Mouse (Mus musculus) bone marrow, adult 2 months (tissue): Measurements from ENCODE around the gene Olfr221. TPM values are rescaled to one million over a fixed set of nuclear protein-coding genes. Genes with fewer than 3 reads are reported as not detected.

Experiments used
- H3K27ac ChIP-seq: fragments of 200-500 bp; 2 replicates; pipeline ENCODE4 v1.5.1; 2012; ENCODE audit warnings: low read depth, mild to moderate bottlenecking, control low read depth, inconsistent platforms, low read length; ENCODE audit not compliant: control insufficient read depth, poor library complexity, insufficient read depth
- H3K4me1 ChIP-seq: fragments of 200-500 bp; 2 replicates; pipeline ENCODE4 v1.6.1; 2011; ENCODE audit warnings: low read length; ENCODE audit not compliant: control insufficient read depth, insufficient read depth
- H3K4me3 ChIP-seq: fragments of 200-500 bp; replicated peaks from 2 replicates; pipeline ENCODE3; 2011; ENCODE audit warnings: mild to moderate bottlenecking, low read depth, low read length, control low read depth; ENCODE audit not compliant: control insufficient read depth
- CTCF ChIP-seq: fragments of 200-500 bp; IDR thresholded peaks from 2 replicates; pipeline ENCODE4 v1.5.1; 2011; ENCODE audit warnings: low read length, control low read depth; ENCODE audit not compliant: control insufficient read depth, insufficient read depth
- POLR2A ChIP-seq: fragments of 200-500 bp; IDR thresholded peaks from 2 replicates; pipeline ENCODE4 v1.6.1; 2011; ENCODE audit warnings: low read depth, mild to moderate bottlenecking, control low read depth, low read length, borderline replicate concordance; ENCODE audit not compliant: control insufficient read depth
- WGBS: fragments of 180-500 bp; shearing (Covaris S2); methylation state at CpG from one replicate; pipeline ENCODE4 v1.1.7; 2018; 5-methylcytosine and 5-hydroxymethylcytosine counted together
- polyA plus RNA-seq: library from polyadenylated mRNA; stranded (reverse); fragments of >200 nt; gene quantifications from 2 replicates; pipeline ENCODE4 v1.2.4, GENCODE M21; 2011; ENCODE audit warnings: low replicate concordance; ENCODE audit not compliant: missing spikeins, insufficient read depth, insufficient read length

Olfr221 gene
- polyA plus RNA-seq, 1 experiment: not detected

DNA sequence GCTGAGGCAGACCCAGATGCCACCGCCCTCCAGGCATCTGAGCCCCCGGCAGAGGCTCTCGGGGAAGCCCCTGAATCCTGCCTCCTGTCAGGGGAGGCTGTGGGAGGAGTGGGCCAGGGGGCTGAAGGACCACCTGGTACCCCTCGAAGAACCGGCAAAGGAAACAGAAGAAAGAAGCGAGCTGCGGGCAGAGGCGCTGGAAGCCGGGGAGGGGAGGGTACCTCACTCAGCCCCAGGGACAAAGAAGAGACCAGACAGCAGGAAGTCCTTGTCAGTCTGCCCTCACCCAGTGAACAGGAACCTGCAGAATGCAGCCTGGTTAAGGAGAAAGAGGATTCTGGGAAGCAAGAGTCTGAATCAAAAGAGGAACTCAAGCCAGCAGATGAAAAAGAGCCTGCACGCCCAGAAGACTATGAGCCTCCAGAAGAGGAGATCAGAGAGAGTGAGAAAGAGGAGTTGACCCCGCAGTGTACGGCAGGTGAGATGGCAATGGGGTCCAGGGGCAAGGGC, 52.7 kb downstream of the Olfr221 start:
- 37% methylated on average over 12 of the region's 12 CpGs for WGBS
- Histone ChIP-seq H3K4me1 (no peaks in the 10 kb centered on the region; the same call in 1 of the 2 replicates), H3K4me3 (no peak overlapping the region), H3K27ac (no peak overlapping the region)
- no peak for TF ChIP-seq POLR2A
- no peak for TF ChIP-seq CTCF

DNA sequence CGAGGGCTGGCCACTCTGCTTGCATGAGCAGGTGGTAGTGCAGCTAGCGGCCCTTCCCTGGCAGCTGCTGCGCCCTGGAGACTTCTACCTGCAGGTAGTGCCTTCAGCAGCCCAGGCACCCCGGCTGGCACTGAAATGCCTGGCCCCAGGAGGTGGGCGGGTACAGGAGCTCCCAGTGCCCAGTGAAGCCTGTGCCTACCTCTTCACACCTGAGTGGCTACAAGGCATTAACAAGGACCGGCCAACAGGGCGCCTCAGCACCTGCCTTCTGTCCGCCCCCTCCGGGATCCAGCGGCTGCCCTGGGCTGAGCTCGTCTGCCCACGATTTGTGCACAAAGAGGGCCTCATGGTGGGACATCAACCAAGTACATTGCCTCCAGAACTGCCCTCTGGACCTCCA, 53.5 kb downstream of the Olfr221 start:
- no peak overlapping the region for H3K27ac ChIP-seq
- H3K4me3 ChIP-seq: no peak overlapping the region
- 88% methylated on average over 12 of the region's 12 CpGs for WGBS
- TF ChIP-seq POLR2A (no peak), CTCF (no peak)
- H3K4me1 ChIP-seq: no peaks in the 10 kb centered on the region; the same call in 1 of the 2 replicates

GRCm38 (mm10) chr14:51987177-51987576, 55.1 kb downstream of the Olfr221 start:
- Histone ChIP-seq H3K27ac (no peak overlapping the region), H3K4me1 (no peaks in the 10 kb centered on the region; the same call in 1 of the 2 replicates), H3K4me3 (no peak overlapping the region)
- 70% methylated on average over 6 of the region's 6 CpGs for WGBS
- no peak for TF ChIP-seq CTCF
- TF ChIP-seq POLR2A: no peak

DNA sequence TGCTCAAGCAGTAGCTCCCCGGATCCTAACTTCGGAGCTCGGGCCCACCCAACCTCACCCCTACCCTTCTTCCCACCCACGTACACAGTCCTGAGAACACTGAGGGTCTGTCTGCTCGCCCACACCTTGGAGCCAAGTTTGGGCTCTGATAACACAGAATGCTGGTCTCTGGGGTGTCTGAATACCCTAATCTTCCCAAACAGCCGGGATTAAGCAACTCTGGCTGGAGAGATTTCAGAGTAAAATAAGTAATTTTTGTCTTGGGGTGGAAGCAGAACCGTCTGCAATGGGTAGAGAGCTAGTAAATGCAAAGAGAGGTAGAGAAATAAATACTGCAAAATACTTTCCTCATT, 56.1 kb downstream of the Olfr221 start:
- WGBS: 11% methylated on average over 7 of the region's 7 CpGs
- Histone ChIP-seq H3K4me3 (peak overlapping the region; percentile 54), H3K4me1 (no peaks in the 10 kb centered on the region; the same call in 1 of the 2 replicates), H3K27ac (no peak overlapping the region)
- no peak for TF ChIP-seq POLR2A
- no peak for TF ChIP-seq CTCF

DNA sequence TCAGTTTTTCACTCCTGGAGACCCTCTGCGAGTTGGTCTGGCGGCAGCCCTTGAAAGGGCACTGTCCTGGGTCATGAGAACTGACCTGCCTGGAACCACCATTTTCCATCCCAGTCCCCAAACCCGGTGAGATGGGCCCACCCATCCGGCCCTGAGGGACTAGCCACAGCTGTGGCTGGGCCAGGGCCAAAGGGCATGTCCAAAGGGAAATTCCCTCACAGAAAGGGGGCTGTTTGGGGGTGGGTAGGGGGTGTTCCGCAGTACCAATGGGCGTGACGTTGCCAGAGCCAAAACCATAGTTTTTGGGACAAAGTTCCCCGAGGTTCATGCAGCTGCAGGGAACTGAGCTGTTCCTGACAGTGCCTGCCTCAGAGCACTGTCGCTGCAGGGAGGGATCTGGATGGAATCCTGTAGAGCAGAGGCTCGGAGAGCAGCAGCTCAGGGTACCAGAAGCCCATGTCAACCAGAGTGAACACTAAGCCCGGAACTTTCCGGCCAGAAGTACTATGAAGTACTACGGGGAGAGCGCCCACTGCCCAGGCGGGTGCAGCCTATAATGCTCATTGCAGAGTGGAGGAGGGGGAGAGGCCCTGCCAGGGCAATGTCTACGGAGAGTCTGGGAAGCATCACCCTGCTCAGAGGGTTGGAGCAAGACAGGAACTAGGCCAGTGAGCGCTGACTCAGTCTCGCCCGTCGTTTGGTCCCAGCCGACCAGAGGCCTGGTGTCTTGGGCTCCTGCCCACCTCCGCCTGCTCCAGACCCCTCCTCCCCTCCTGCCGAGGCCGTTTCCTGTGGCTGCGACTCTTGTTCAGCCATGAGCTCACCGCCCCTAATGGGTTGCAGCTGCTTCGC, 56.7 kb downstream of the Olfr221 start:
- H3K4me1 ChIP-seq: no peaks in the 10 kb centered on the region; the same call in 1 of the 2 replicates
- WGBS: 3% methylated on average over 27 of the region's 27 CpGs
- TF ChIP-seq POLR2A (peak; percentile 13; the same call in 1 of the 2 replicates), CTCF (no peak)
- H3K4me3 ChIP-seq: peak overlapping the region; percentile 54
- H3K27ac ChIP-seq: no peak overlapping the region

GRCm38 (mm10) chr14:51984247-51985231, 57.7 kb downstream of the Olfr221 start, which contains the start of gene Arhgef40:
Arhgef40 (plus strand) TSS chr14:51984719.
- Histone ChIP-seq H3K27ac (no peak within 1 kb of the TSS), H3K4me3 (peak within 1 kb of the TSS; percentile 54), H3K4me1 (no peaks in the 10 kb centered on the region; the same call in 1 of the 2 replicates)
- under 1% methylated on average over 74 of the region's 74 CpGs for WGBS
- TF ChIP-seq CTCF (no peak), POLR2A (no peak)

Other genes with a start within 250 kb of the Olfr221 start
- gene AY358078, start 242.4 kb downstream of the Olfr221 start, polyA plus RNA-seq: not detected in 2 replicates
- 10.0 TPM in 1 of 2 replicates, not detected in the other for gene Ear6, start 188.8 kb downstream of the Olfr221 start, polyA plus RNA-seq
- 20.8 and 25.1 TPM in 2 replicates for gene Mettl17, start 157.6 kb downstream of the Olfr221 start, polyA plus RNA-seq
- 3.6 and 7.2 TPM in 2 replicates for gene Slc39a2, start 149.6 kb downstream of the Olfr221 start, polyA plus RNA-seq
- 13.5 and 24.9 TPM in 2 replicates for gene Ndrg2, start 128.3 kb downstream of the Olfr221 start, polyA plus RNA-seq
- gene Tppp2, start 124.0 kb downstream of the Olfr221 start, polyA plus RNA-seq: not detected in 2 replicates
- not detected in 2 replicates for gene Rnase13, start 119.7 kb downstream of the Olfr221 start, polyA plus RNA-seq
- 21.3 and 23.7 TPM in 2 replicates for gene Arhgef40, start 57.7 kb downstream of the Olfr221 start, polyA plus RNA-seq
- not detected in 2 replicates for gene Tmem253, start 26.8 kb downstream of the Olfr221 start, polyA plus RNA-seq
- 16.1 and 25.9 TPM in 2 replicates for gene Zfp219, start 21.7 kb downstream of the Olfr221 start, polyA plus RNA-seq
- 226 and 328 TPM in 2 replicates for gene Hnrnpc, start 61.6 kb upstream of the Olfr221 start, polyA plus RNA-seq
- gene Rpgrip1, start 68.2 kb upstream of the Olfr221 start, polyA plus RNA-seq: 337 and 668 TPM in 2 replicates
- 105 and 117 TPM in 2 replicates for gene Supt16, start 155.0 kb upstream of the Olfr221 start, polyA plus RNA-seq
- 38.2 and 71.8 TPM in 2 replicates for gene Chd8, start 215.3 kb upstream of the Olfr221 start, polyA plus RNA-seq
- gene Tox4, start 236.7 kb upstream of the Olfr221 start, polyA plus RNA-seq: 8.3 and 25.6 TPM in 2 replicates
- 6.7 and 7.9 TPM in 2 replicates for gene Rab2b, start 237.1 kb upstream of the Olfr221 start, polyA plus RNA-seq